Mouse (Mus musculus) embryonic facial prominence, embryonic 11.5 days (tissue): ENCODE data around the gene Wdsub1. TPM values are rescaled to one million over a fixed set of nuclear protein-coding genes. Genes with fewer than 3 reads are reported as not detected.
A peak's percentile ranks its signal among the peaks of the same experiment; 100 is the strongest.

Experiments used
- ATAC-seq: fragments of 200-750 bp; cut with Nextera tagmentation; replicated peaks from 2 replicates; pipeline ENCODE4 v1.8.0; 2017; ENCODE audit warnings: low read depth; ENCODE audit not compliant: insufficient number of reproducible peaks, low FRiP score, low TSS enrichment
- DNase-seq: peaks from one replicate; pipeline ENCODE4 v3.0.0-alpha.2; 2015; ENCODE audit warnings: low spot score
- H3K27ac ChIP-seq: fragments of 300-500 bp; sonication (generic); replicated peaks from 2 replicates; pipeline ENCODE4 v1.5.1; 2014; ENCODE audit warnings: mild to moderate bottlenecking, low read depth, low read length, control low read depth
- H3K27me3 ChIP-seq: fragments of 300-500 bp; sonication (generic); 2 replicates; pipeline ENCODE4 v1.6.1; 2014; ENCODE audit warnings: mild to moderate bottlenecking, low read length, moderate library complexity, mixed read lengths; ENCODE audit not compliant: control insufficient read depth, insufficient read depth
- H3K36me3 ChIP-seq: fragments of 300-500 bp; sonication (generic); replicated peaks from 2 replicates; pipeline ENCODE4 v1.6.1; 2014; ENCODE audit warnings: low read depth, mild to moderate bottlenecking, low read length, moderate library complexity, mixed read lengths; ENCODE audit not compliant: control insufficient read depth, insufficient read depth
- H3K4me1 ChIP-seq: fragments of 300-500 bp; sonication (generic); 2 replicates; pipeline ENCODE4 v1.6.1; 2014; ENCODE audit warnings: low read length, mixed read lengths; ENCODE audit not compliant: control insufficient read depth, insufficient read depth
- H3K4me2 ChIP-seq: fragments of 300-500 bp; sonication (generic); 2 replicates; pipeline ENCODE4 v1.6.1; 2014; ENCODE audit warnings: low read depth, mild to moderate bottlenecking, control low read depth, low read length, moderate library complexity
- H3K4me3 ChIP-seq: fragments of 300-500 bp; sonication (generic); 2 replicates; pipeline ENCODE4 v1.5.1; 2014; ENCODE audit warnings: low read depth, low read length, control low read depth
- H3K9ac ChIP-seq: fragments of 300-500 bp; sonication (generic); replicated peaks from 2 replicates; pipeline ENCODE4 v1.6.1; 2014; ENCODE audit warnings: mild to moderate bottlenecking, control low read depth, low read length
- H3K9me3 ChIP-seq: fragments of 300-500 bp; sonication (generic); replicated peaks from 2 replicates; pipeline ENCODE4 v1.6.1; 2016; ENCODE audit warnings: mild to moderate bottlenecking, low read length, inconsistent platforms, mixed read lengths; ENCODE audit not compliant: control insufficient read depth
- WGBS: fragments of 180-500 bp; shearing (Covaris S2); extraction: QIAGEN DNeasy Blood & Tissue Kit; methylation state at CpG from one replicate; pipeline ENCODE4 v1.1.7; 2014; 5-methylcytosine and 5-hydroxymethylcytosine counted together
- polyA plus RNA-seq: library from polyadenylated mRNA; unstranded; fragments of >200 nt; fragmentation: Nextera tagmentation; extraction: Ambion mirVana; gene quantifications from 2 replicates; pipeline ENCODE4 v1.2.1, GENCODE M21; 2014

Gene Wdsub1
- polyA plus RNA-seq, 1 experiment from 2014 or later = 20.9 TPM

- WGBS = 11% methylated on average over 14 of the region's 14 CpGs
- DNase-seq (peak; percentile 66), ATAC-seq (peak; percentile 72; the same call in 1 of the 2 replicates)
- Histone ChIP-seq H3K27ac (0 out of 2 replicates have a peak overlapping the region, but pooled peaks have one; percentile 48), H3K9ac (no peak overlapping the region), H3K4me3 (no peak overlapping the region), H3K27me3 (no peaks in the 10 kb centered on the region), H3K9me3 (no peaks in the 10 kb centered on the region), H3K4me1 (peaks cover 14% of the 10 kb centered on the region), H3K36me3 (no peaks in the 10 kb centered on the region), H3K4me2 (no peak overlapping the region)
Measured at GRCm38 (mm10) chr2:59828777-59829508, 53.4 kb downstream of the Wdsub1 start.

GRCm38 (mm10) chr2:59828103-59828655 is 54.2 kb downstream of the Wdsub1 start:
- Histone ChIP-seq H3K27ac (no peak overlapping the region), H3K4me1 (peaks cover 14% of the 10 kb centered on the region), H3K4me2 (no peak overlapping the region), H3K27me3 (no peaks in the 10 kb centered on the region), H3K9ac (no peak overlapping the region), H3K9me3 (no peaks in the 10 kb centered on the region), H3K36me3 (no peaks in the 10 kb centered on the region), H3K4me3 (no peak overlapping the region)
- ATAC-seq (no peak), DNase-seq (no peak)
- 64% methylated on average over 11 of the region's 11 CpGs for WGBS

DNA sequence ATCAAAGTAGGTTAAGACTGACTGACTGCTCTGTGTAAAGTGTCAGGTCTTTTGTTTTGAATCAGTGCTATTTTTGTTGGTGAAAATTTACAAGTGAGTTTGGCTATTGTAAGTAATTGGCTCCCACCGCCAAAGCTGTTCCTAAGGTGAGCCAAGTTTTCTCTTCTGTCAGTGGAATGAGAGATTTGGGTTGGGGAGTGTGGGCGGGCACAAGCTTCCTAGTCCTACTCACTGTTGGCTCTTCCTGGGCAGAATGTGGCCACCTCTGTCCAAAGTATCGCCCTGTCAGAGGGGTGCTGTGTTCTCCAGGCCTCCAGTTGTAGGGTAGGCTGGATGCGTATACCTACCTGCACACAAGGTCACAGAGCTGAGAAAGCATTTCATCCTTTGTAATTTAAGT is 57.0 kb downstream of the Wdsub1 start:
- WGBS = 81% methylated on average over 4 of the region's 4 CpGs
- Histone ChIP-seq H3K4me3 (no peak overlapping the region), H3K27me3 (no peaks in the 10 kb centered on the region), H3K9ac (no peak overlapping the region), H3K27ac (no peak overlapping the region), H3K9me3 (no peaks in the 10 kb centered on the region), H3K4me2 (no peak overlapping the region), H3K4me1 (peaks cover 10% of the 10 kb centered on the region), H3K36me3 (0 out of 2 replicates have a peak, but pooled peaks cover 2% of the 10 kb centered on the region)
- ATAC-seq (no peak), DNase-seq (no peak)

GRCm38 (mm10) chr2:59824289-59824688 is 58.1 kb downstream of the Wdsub1 start:
- WGBS = 73% methylated on average over 8 of the region's 8 CpGs
- Histone ChIP-seq H3K9me3 (no peaks in the 10 kb centered on the region), H3K4me3 (no peak overlapping the region), H3K4me2 (no peak overlapping the region), H3K27ac (no peak overlapping the region), H3K36me3 (0 out of 2 replicates have a peak, but pooled peaks cover 2% of the 10 kb centered on the region), H3K9ac (no peak overlapping the region), H3K4me1 (peaks cover 1% of the 10 kb centered on the region; the same call in 1 of the 2 replicates), H3K27me3 (no peaks in the 10 kb centered on the region)
- DNase-seq (no peak), ATAC-seq (no peak)

- no peak for DNase-seq
- H3K9ac ChIP-seq = no peak overlapping the region
- ATAC-seq = no peak
- WGBS = 94% methylated on average over 2 of the region's 2 CpGs
- no peaks in the 10 kb centered on the region for H3K4me1 ChIP-seq
- no peak overlapping the region for H3K4me3 ChIP-seq
- H3K36me3 ChIP-seq = 0 out of 2 replicates have a peak, but pooled peaks cover 2% of the 10 kb centered on the region
- H3K9me3 ChIP-seq = no peaks in the 10 kb centered on the region
- no peak overlapping the region for H3K27ac ChIP-seq
- H3K27me3 ChIP-seq = no peaks in the 10 kb centered on the region
- H3K4me2 ChIP-seq = no peak overlapping the region
Measured at GRCm38 (mm10) chr2:59821044-59821443, 61.3 kb downstream of the Wdsub1 start.

DNA sequence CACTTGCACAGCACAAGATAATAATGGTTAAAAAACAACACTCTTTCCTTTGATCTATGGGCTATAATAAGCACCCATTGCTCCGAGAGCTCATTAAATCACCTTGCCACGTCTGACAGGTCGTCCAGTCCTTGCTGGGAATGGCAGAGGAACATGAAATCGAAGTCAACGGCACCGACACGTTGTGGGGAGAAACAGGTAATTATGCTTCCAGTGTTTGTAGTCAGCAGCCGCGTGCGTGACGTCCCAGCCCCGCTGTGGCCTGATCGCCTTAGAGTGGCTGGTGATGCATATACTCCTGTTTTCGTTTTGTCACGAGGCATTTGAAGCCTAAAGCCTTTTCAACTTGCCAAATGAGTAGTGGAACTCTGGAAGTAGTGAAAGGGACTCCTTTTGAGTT is 62.3 kb downstream of the Wdsub1 start:
- H3K36me3 ChIP-seq = 0 out of 2 replicates have a peak, but pooled peaks cover 2% of the 10 kb centered on the region

DNA sequence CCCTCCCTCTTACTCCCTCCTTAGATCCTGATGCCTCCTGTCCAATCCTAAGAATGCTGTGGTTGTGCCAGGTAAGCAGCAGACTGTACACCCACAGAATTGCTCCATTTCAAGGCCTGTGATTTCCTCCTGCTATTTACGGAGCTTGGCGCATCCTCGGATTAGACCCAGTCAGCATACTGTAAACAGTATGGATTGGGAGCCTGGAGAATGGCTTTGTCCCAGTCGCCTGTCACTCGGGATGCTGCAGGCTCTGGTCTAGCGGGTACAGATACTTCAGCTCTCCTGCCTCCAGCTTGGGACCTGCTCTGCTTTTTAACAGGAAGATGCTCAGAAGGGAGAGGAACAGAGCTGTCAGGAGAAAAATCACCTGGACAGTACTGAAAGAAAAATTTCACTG is 63.0 kb downstream of the Wdsub1 start:
- H3K4me2 ChIP-seq = no peak overlapping the region
- H3K27me3 ChIP-seq = no peaks in the 10 kb centered on the region
- 0 out of 2 replicates have a peak, but pooled peaks cover 2% of the 10 kb centered on the region for H3K36me3 ChIP-seq
- no peak overlapping the region for H3K27ac ChIP-seq
- H3K4me3 ChIP-seq = no peak overlapping the region
- H3K9me3 ChIP-seq = no peaks in the 10 kb centered on the region
- WGBS = 89% methylated on average over 6 of the region's 6 CpGs
- no peak overlapping the region for H3K9ac ChIP-seq
- no peaks in the 10 kb centered on the region for H3K4me1 ChIP-seq
- ATAC-seq (no peak), DNase-seq (no peak)

More for the DNA sequence above, 62.3 kb downstream of the Wdsub1 start:
- Histone ChIP-seq H3K9ac (no peak overlapping the region), H3K9me3 (no peaks in the 10 kb centered on the region), H3K27me3 (no peaks in the 10 kb centered on the region), H3K27ac (no peak overlapping the region), H3K4me3 (no peak overlapping the region), H3K4me2 (no peak overlapping the region), H3K4me1 (no peaks in the 10 kb centered on the region)
- WGBS = 89% methylated on average over 15 of the region's 15 CpGs
- DNase-seq = no peak
- no peak for ATAC-seq

DNA sequence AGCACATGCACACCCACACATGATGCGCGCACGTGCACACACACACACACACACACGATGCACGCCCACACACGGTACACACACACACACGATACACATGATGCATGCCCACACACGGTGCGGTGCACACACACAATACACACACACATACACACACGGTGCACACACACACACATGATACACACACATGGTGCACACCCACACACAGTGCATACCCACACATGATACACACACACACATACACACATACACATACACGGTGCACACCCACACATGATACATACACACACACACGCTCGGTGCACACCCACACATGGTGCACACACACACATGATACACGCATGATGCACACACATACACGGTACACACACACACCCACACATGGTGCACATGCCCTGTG is 63.7 kb downstream of the Wdsub1 start:
- H3K36me3 ChIP-seq = 0 out of 2 replicates have a peak, but pooled peaks cover 2% of the 10 kb centered on the region
- no peak overlapping the region for H3K9ac ChIP-seq
- ATAC-seq = no peak

More for the DNA sequence above, 63.7 kb downstream of the Wdsub1 start:
- no peak for DNase-seq
- no peaks in the 10 kb centered on the region for H3K27me3 ChIP-seq
- no peaks in the 10 kb centered on the region for H3K9me3 ChIP-seq
- 96% methylated on average over 15 of the region's 15 CpGs for WGBS
- no peak overlapping the region for H3K4me2 ChIP-seq
- H3K4me3 ChIP-seq = no peak overlapping the region
- no peak overlapping the region for H3K27ac ChIP-seq
- H3K4me1 ChIP-seq = no peaks in the 10 kb centered on the region
